Mouse (Mus musculus): ENCODE measurements around the gene Acadm. TPM values are rescaled to one million over a fixed set of nuclear protein-coding genes. Genes with fewer than 3 reads are reported as not detected.

The Acadm gene
- total and polyA plus RNA-seq, 3 experiments, result 78.5 to 224 (median 199) TPM

DNA sequence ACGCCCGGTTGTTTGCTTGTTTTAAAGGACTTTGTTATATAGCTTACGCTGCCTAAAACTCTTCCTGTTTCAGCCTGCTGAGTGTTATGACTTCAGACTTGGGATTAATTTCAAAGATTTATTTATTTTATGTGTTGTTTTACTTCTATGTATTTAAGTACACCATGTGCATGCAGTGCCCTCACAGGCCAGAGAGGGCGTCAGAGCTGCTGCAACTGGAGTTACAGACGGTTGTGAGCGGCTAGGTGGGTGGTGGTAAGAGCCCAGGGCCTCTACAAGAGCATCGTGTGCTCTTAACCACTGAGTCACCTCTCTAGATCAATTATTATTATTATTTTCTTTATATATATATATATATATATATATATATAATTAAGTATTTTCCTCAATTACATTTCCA lies 18.1 kb downstream of the Acadm start:
- TF ChIP-seq PAX5 (IDR thresholded peaks at IDR 0.05; ENCODE audit: low read length), result no peak
- TF ChIP-seq USF1 (IDR thresholded peaks at IDR 0.05; ENCODE audit: low read depth, low read length), result no peak
- TF ChIP-seq CTCF (conservative IDR thresholded peaks at IDR 0.05 in 1 of 2, IDR thresholded peaks at IDR 0.05 in 1 of 2; ENCODE audit: low read depth in 2 of 2, low read length in 2 of 2), result peak in 1 of 2 experiments; percentile 24; a peak in 1 of 4 replicates
- no peak for TF ChIP-seq MXI1 (IDR thresholded peaks at IDR 0.05; ENCODE audit: low read depth, low read length)
- in situ Hi-C loops (cut with MboI; ENCODE audit: low pct_ligation_motif_present, low pct_unique_long_range_greater_than_20kb, low sequenced_read_pairs) (no loop called here), dilution Hi-C loops (cut with MboI; ENCODE audit: extremely low pct_ligation_motif_present, extremely low pct_unique_long_range_greater_than_20kb, low sequenced_read_pairs) (no loop called here)
- Histone ChIP-seq H3K4me1 (ENCODE audit: control insufficient read depth in 1 of 2, insufficient read depth in 2 of 2) (peaks cover 0 to 11% of the 10 kb centered on the region in 2 experiments; a peak in 3 of 4 replicates), H3K79me2 (replicated peaks; ENCODE audit: control insufficient read depth, extremely low read depth, insufficient read depth, poor library complexity, severe bottlenecking) (no peaks in the 10 kb centered on the region; the same call in 1 of the 2 replicates), H3K4me2 (ENCODE audit: insufficient read depth, low read depth, poor library complexity, severe bottlenecking) (no peak overlapping the region), H3K4me3 (replicated peaks in 1 of 3; ENCODE audit: low read depth in 2 of 3, low read length in 2 of 3, poor library complexity in 1 of 3) (no peak overlapping the region), H3K9ac (ENCODE audit: insufficient read depth, low read depth) (no peak overlapping the region), H3K9me3 (replicated peaks; ENCODE audit: low read length) (no peaks in the 10 kb centered on the region), H3K27ac (ENCODE audit: insufficient read depth, low read depth) (no peak overlapping the region), H3K27me3 (replicated peaks) (no peaks in the 10 kb centered on the region), H3K36me3 (replicated peaks in 1 of 2; ENCODE audit: control insufficient read depth in 1 of 2, insufficient read depth in 1 of 2, low read length in 1 of 2) (peaks cover 56 to 78% of the 10 kb centered on the region in 2 experiments)
- DNase-seq (ENCODE audit: extremely low read depth), result no peak

- Histone ChIP-seq H3K9me3 (replicated peaks; ENCODE audit: low read length) (no peaks in the 10 kb centered on the region), H3K4me1 (ENCODE audit: control insufficient read depth in 1 of 2, insufficient read depth in 2 of 2) (peaks cover 3 to 15% of the 10 kb centered on the region in 2 experiments), H3K27me3 (replicated peaks) (no peaks in the 10 kb centered on the region), H3K27ac (ENCODE audit: insufficient read depth, low read depth) (no peak overlapping the region), H3K36me3 (replicated peaks in 1 of 2; ENCODE audit: control insufficient read depth in 1 of 2, insufficient read depth in 1 of 2, low read length in 1 of 2) (peaks cover 32 to 58% of the 10 kb centered on the region in 2 experiments), H3K79me2 (replicated peaks; ENCODE audit: control insufficient read depth, extremely low read depth, insufficient read depth, poor library complexity, severe bottlenecking) (no peaks in the 10 kb centered on the region), H3K4me2 (ENCODE audit: insufficient read depth, low read depth, poor library complexity, severe bottlenecking) (no peak overlapping the region), H3K9ac (ENCODE audit: insufficient read depth, low read depth) (no peak overlapping the region), H3K4me3 (replicated peaks in 1 of 3; ENCODE audit: low read depth in 2 of 3, low read length in 2 of 3, poor library complexity in 1 of 3) (no peak overlapping the region)
- DNase-seq (ENCODE audit: extremely low read depth), result no peak
- dilution Hi-C loops (cut with MboI; ENCODE audit: extremely low pct_ligation_motif_present, extremely low pct_unique_long_range_greater_than_20kb, low sequenced_read_pairs), result no loop called here
- in situ Hi-C loops (cut with MboI; ENCODE audit: low pct_ligation_motif_present, low pct_unique_long_range_greater_than_20kb, low sequenced_read_pairs), result no loop called here
- TF ChIP-seq POLR2AphosphoS2 (IDR thresholded peaks at IDR 0.05; ENCODE audit: low read depth, low read length), result no peak
- no peak for TF ChIP-seq EP300 (IDR thresholded peaks at IDR 0.05; ENCODE audit: low read length)
- no peak for TF ChIP-seq PAX5 (IDR thresholded peaks at IDR 0.05; ENCODE audit: low read length)
- no peak for TF ChIP-seq MYC (IDR thresholded peaks at IDR 0.05; ENCODE audit: low read depth, low read length)
- no peak for TF ChIP-seq E2F4 (IDR thresholded peaks at IDR 0.05; ENCODE audit: insufficient replicate concordance, low read depth, low read length)
Observed at GRCm38 (mm10) chr3:153921147-153921910, 23.1 kb downstream of the Acadm start.

- peaks cover 12 to 26% of the 10 kb centered on the region in 2 experiments for H3K36me3 ChIP-seq (replicated peaks in 1 of 2; ENCODE audit: control insufficient read depth in 1 of 2, insufficient read depth in 1 of 2, low read length in 1 of 2)
- in situ Hi-C loops (cut with MboI; ENCODE audit: low pct_ligation_motif_present, low pct_unique_long_range_greater_than_20kb, low sequenced_read_pairs), result no loop called here
- H3K9me3 ChIP-seq (replicated peaks; ENCODE audit: low read length), result no peaks in the 10 kb centered on the region
- dilution Hi-C loops (cut with MboI; ENCODE audit: extremely low pct_ligation_motif_present, extremely low pct_unique_long_range_greater_than_20kb, low sequenced_read_pairs), result no loop called here
- peaks cover 5% of the 10 kb centered on the region for H3K79me2 ChIP-seq (replicated peaks; ENCODE audit: control insufficient read depth, extremely low read depth, insufficient read depth, poor library complexity, severe bottlenecking)
- TF ChIP-seq CHD2 (IDR thresholded peaks at IDR 0.05; ENCODE audit: low read length) (peak; percentile 33; the same call in 1 of the 2 replicates), CHD1 (IDR thresholded peaks at IDR 0.05; ENCODE audit: low read depth, low read length) (no peak), JUND (conservative IDR thresholded peaks at IDR 0.05; ENCODE audit: low read depth, low read length) (no peak; the same call in 1 of the 2 replicates), ELF1 (IDR thresholded peaks at IDR 0.05; ENCODE audit: low read depth, low read length) (peak; percentile 60; the same call in 1 of the 2 replicates), NELFE (IDR thresholded peaks at IDR 0.05; ENCODE audit: low read depth, low read length) (no peak), NRF1 (IDR thresholded peaks at IDR 0.05; ENCODE audit: low read depth, low read length) (no peak), E2F4 (IDR thresholded peaks at IDR 0.05; ENCODE audit: insufficient replicate concordance, low read depth, low read length) (no peak)
- peak overlapping the region; percentile 15; the same call in 1 of the 2 replicates for H3K9ac ChIP-seq (ENCODE audit: insufficient read depth, low read depth)
- no peak overlapping the region for H3K27ac ChIP-seq (ENCODE audit: insufficient read depth, low read depth)
- no peak overlapping the region for H3K4me2 ChIP-seq (ENCODE audit: insufficient read depth, low read depth, poor library complexity, severe bottlenecking)
- peaks cover 6 to 24% of the 10 kb centered on the region in 2 experiments for H3K4me1 ChIP-seq (ENCODE audit: control insufficient read depth in 1 of 2, insufficient read depth in 2 of 2)
- H3K27me3 ChIP-seq (replicated peaks), result no peaks in the 10 kb centered on the region
- no peak for DNase-seq (ENCODE audit: extremely low read depth)
- no peak overlapping the region for H3K4me3 ChIP-seq (replicated peaks in 1 of 3; ENCODE audit: low read depth in 2 of 3, low read length in 2 of 3, poor library complexity in 1 of 3)
Observed at GRCm38 (mm10) chr3:153917200-153917599, 27.2 kb downstream of the Acadm start.
